Mouse (Mus musculus): ENCODE data around the gene Hpse2.
"Not testable (repeated sequence)": the region's sequence is repeated elsewhere in the genome, so short reads cannot be mapped to it uniquely, and the experiment has no call there.

Hpse2 gene

DNA sequence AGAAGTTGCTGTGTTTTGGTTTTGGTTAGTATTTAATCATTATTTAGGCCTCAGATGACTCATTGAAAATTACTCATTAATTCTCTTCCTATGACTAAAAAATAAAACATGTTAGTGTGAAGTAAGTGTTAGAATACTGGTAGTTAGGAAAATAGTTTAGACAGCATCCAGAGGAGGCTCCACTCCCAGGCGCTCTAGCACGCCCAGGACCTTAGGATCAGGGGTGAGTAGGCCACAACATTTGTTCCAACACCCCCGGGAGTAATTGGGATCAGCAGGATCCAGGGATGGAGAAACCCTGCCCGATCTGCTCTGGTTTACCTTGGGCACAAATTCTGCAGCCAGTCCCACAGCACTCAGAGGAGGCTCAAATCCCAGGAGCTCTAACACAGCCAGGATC is 532.5 kb downstream of the Hpse2 start:
- DNase-seq (ENCODE audit: low read depth) = no peak

DNA sequence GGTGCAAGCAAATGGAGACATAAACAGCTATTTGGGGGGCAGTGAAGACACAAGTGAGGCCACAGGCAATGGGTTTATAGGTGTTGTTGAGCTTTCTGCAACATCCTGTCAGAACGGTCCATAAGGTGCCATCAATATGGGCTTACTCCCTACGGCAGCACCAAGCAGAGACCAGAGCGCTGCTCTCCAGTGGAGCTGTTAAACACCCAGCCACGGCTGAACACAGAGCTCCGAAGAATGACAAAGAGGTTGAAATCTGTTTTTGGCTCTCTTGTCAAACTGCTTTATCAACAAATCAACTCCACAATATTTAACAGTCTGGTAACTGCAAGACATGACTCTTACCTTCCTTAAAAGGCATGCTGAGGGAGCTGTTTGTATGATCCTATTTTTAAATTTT is 537.7 kb downstream of the Hpse2 start:
- DNase-seq (ENCODE audit: low read depth) = no peak

GRCm38 (mm10) chr19:42839621-42840294 is 548.4 kb downstream of the Hpse2 start:
- no peak for DNase-seq (ENCODE audit: low read depth)

- no peak for DNase-seq (ENCODE audit: low read depth)
Observed at GRCm38 (mm10) chr19:42839118-42839517, 549.0 kb downstream of the Hpse2 start.

- DNase-seq (ENCODE audit: low read depth) = no peak
Observed at GRCm38 (mm10) chr19:42838271-42838670, 549.9 kb downstream of the Hpse2 start.

GRCm38 (mm10) chr19:42837591-42837990 is 550.6 kb downstream of the Hpse2 start:
- no peak for DNase-seq (ENCODE audit: low read depth)

DNA sequence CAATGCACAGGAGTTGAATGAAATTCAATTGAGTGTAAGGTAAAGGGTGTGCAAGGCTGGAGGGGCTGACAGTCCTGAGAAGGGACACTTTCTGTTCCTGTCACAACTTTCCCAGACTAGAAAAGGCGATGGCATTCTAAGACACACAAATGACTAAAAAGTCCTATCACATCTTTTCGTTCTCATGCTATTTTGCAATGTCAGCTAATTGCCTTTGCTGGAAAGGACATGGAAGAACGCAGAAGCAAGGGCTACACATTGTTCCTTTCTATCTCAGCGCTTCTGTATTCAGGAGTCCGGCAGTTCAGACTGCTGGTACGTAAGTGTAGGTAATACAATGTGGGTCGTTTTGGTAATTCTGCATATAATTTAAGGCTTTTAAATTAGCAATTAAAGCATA is 555.0 kb downstream of the Hpse2 start:
- DNase-seq (ENCODE audit: low read depth) = no peak

GRCm38 (mm10) chr19:42832251-42832650 is 555.9 kb downstream of the Hpse2 start:
- no peak for DNase-seq (ENCODE audit: low read depth)

GRCm38 (mm10) chr19:42829196-42829595 is 559.0 kb downstream of the Hpse2 start:
- no peak for DNase-seq (ENCODE audit: low read depth)

DNA sequence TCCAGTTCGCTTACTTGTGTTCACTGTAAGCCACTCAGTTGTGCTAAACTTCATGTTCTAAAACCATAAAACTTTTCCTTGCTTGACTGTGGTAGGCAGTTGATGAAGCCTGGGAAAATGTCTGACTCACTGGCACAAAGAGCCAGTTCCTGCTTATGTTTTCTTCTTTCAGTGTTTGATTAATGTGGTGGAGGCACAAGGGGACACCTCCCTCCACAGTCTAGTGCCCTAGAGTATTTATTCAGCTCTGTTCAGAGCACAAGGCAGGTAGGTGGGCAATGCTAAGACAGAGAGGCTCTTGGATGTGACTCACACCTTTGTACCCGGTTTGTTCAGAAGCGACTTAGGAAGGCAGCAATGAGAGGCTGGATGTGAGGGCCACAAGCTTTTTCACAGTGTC is 560.3 kb downstream of the Hpse2 start:
- DNase-seq (ENCODE audit: low read depth) = no peak

GRCm38 (mm10) chr19:42820109-42820508 is 568.0 kb downstream of the Hpse2 start:
- DNase-seq (ENCODE audit: low read depth) = no peak

GRCm38 (mm10) chr19:42817761-42818160 is 570.4 kb downstream of the Hpse2 start:
- DNase-seq (ENCODE audit: low read depth) = no peak

- DNase-seq (ENCODE audit: low read depth) = no peak
Observed at GRCm38 (mm10) chr19:42816261-42816660, 571.9 kb downstream of the Hpse2 start.

DNA sequence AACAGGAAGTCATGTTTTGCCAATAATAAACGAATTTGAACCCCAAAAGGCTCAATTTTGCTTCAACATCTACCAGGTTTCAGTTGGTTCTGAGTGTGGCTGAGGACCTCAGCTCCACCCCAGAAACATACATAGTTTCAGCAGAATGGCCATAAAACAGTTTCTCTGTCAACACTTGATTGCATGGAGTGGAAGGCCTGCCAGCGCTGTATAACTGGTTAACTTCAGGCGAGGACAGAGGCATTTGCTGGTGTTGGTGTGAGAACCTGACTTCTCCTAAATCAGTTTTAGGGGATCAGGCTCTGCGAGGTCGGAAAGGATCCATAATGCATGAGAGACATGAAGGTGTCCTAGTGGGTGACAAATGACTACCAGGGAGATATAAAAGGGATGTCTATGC is 578.0 kb downstream of the Hpse2 start:
- no peak for DNase-seq (ENCODE audit: low read depth)

DNA sequence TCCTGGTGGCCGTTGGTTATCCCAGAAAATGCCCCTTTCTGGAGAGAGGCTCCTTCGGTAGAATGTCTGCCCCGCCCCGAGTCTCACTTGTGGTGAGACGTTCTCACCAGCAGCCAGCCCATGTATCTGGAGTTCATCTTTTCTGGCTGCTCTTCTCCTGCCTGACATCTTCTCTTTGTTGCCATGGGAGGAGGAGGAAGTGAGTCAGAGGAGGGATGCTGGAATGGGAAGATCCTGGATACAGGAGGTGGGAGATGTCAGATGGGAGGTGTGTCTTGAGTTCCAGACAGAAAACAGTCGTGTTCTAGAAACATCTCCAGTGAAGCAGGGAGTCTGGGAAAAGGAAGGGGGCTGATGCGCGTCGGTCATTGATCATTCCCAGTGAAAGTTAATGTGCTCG is 578.7 kb downstream of the Hpse2 start:
- DNase-seq (ENCODE audit: low read depth) = no peak

DNA sequence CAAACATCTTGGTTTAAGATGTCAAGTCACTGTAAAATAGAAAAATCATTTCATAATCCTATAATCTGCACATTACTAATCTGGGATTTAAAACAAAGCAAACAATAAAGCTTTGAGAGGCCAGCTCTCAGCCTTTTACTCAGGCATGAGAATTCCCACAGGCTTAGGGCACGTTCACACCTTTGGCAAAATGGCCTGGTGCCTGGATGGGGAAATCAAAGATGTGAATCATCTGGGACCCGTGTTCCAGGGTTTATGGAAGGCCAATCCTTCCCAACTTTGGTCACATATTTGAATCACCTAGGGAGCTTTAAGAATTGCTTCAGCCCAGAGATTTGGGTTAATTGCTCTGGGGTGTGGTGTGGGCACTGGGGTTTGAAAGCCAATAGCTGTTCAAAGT is 590.3 kb downstream of the Hpse2 start:
- no peak for DNase-seq (ENCODE audit: low read depth)

DNA sequence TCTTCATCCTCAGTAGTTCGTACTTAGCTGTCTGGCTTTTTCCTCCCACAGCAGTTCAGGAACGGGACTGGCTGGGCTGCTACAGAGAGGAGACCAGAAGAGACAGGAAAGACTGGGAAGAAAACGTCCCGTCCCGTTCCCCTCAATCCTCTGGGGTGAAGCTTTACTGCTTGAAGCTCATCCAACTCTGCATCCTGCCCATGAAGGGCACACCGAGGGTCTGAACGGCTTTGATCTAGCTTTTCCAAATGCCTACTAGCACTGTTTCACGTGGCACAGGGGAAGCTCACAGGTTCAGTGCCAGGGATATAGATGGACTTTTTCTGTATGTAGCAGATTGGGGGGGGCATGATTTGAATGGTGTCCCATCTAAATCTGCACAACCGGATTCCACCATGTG is 592.4 kb downstream of the Hpse2 start:
- no peak for DNase-seq (ENCODE audit: low read depth)

DNA sequence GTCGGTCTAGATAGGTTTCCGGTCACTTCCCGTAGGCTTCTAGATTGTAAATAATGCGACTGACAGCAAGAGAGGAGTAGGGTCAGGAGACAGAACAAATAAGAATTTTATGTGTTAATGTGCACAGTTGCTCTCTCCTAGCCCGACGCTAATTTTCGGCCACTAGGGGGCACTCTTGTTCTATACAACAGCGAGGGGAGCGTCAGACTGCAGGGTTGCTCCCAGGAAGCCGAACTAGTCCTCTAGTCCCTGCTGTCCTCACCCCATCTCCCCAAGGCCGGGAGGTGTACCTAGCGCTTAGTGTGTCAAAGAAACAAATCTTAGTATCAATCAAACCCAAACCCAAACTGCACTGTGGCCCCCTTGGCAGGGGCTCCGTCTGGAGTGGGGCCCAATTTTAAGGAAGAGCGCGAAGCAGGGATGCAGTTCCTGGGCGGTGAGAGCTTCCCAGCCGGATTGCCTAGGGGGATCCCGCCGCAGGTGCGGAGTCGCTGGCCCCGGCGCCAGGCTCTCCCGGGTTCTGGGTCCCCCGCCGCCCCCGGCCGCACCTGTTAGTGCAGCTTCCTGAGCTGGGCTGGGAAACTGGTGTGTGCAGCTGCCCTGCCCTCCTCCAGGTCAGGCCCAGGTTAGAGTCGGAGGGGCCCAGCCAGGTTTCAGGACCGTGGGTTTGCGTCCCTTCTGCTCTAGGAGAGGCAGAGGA is 593.1 kb downstream of the Hpse2 start:
- peak; percentile 87 for DNase-seq (ENCODE audit: low read depth)

DNA sequence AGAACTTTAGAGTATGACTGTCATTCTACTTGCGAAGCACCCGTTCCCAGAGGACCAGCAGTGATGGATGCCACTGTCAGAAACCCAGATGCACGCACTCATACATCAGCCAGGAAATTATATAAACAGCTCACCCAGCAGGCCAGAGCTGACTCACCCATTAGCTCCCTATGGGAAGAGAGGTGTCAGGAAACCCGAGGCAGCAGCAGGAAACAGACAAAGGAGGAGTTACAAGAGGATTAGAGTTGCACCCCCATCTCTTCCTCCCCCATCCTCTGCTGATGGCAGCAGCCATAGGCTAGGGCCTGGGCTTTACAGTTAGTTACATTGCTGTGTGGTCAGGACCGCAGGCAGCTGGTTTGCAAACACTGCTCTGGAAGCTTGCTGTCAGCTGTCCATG is 599.8 kb downstream of the Hpse2 start:
- no peak for DNase-seq (ENCODE audit: low read depth)

DNA sequence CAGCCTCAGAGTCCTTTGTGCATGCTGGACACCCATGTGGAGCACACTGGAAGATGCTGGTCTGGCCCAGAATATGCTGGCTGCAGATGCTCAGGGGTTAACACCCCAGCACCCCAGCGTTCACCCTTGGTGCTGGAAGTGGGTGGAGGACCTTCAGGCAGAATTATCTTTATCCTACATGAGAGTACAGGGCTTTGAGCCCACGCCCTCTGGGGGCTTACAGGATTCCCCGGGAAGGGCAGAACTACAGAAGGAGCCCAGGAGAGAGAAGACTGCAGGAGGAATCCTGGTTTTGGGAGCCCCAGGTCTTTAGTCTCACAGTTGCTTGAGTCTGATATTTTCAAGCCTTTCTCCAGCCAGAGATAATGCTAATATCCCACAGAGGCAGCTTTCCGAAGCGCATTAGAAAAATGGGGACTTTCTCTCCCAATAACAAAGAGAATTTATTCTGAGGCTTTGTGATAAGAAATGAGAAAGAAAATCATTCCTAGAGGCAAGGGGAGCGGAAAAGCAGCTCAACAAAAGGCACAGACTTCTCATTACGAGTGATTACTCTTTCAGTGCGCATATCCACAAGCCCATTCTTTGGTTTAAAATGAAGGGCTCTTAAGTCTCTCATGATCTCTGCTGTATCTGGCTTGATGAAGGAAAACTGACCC is 602.5 kb downstream of the Hpse2 start:
- no peak for DNase-seq (ENCODE audit: low read depth)

DNA sequence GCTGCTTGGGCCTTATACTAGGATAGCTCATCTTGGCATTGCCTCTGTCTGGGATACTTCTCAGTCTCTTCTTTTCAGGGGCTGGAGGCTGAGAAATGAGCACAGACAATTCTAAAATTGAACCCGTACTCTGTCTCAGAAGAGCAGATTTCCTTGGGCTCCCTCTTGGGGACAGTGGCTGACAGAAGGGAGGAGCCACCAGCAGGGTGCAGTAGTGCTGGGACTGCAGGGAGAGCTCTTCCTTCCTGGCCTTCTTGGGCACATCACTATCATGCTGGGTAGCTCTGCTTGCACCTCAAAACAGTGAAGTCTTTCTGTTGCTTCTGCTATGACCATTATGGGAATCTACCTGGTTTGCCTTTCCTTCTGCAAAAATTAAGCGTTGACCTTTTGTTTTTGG is 603.0 kb downstream of the Hpse2 start:
- DNase-seq (ENCODE audit: low read depth) = peak; percentile 22

GRCm38 (mm10) chr19:42780156-42780538 is 608.0 kb downstream of the Hpse2 start:
- DNase-seq (ENCODE audit: low read depth) = not testable (repeated sequence)

GRCm38 (mm10) chr19:42779531-42780155 is 608.5 kb downstream of the Hpse2 start, which contains the start of gene Hps1:
Hps1 (minus strand) TSS chr19:42779978.
- peak; percentile 94 for DNase-seq (ENCODE audit: low read depth)
